24 mouse cellular contexts compared by ENCODE assay signal in genomic region chr9:24051538-24051937, GRCm38 (mm10). TPM values are rescaled to one million over a fixed set of nuclear protein-coding genes. Genes with fewer than 3 reads are reported as not detected.
"Had no signal": no experiment of that assay in that cellular context is flagged by ENCODE, and none has a peak within 500 bp of the region (broad histone marks: within the 10 kb centered on the region; RNA-seq: fewer than 3 reads in every experiment).

No protein-coding gene starts in this region.

- H3K9me3 ChIP-seq: neural tube, embryonic 13.5 days; neural tube, embryonic 15.5 days; stomach, embryonic 15.5 days had no signal

- DNase-seq: retina, postnatal 1 day; right cerebral cortex, adult 18-20 months; right cerebral cortex, postnatal 14 days; right cerebral cortex, postnatal 25 days; right cerebral cortex, postnatal 4 days; spleen, adult 18-20 months; thymus, adult 18-20 months; thymus, adult 2 months; thymus, postnatal 14 days; thymus, postnatal 25 days; thymus, postnatal 36 days; thymus, postnatal 4 days had no signal

- H3K36me3 ChIP-seq: neural tube, embryonic 13.5 days; neural tube, embryonic 15.5 days; stomach, embryonic 15.5 days had no signal

- H3K27ac ChIP-seq: neural tube, embryonic 13.5 days; neural tube, embryonic 15.5 days; stomach, embryonic 15.5 days; stomach, postnatal 0 days had no signal

- H3K9ac ChIP-seq: neural tube, embryonic 13.5 days; neural tube, embryonic 15.5 days; stomach, embryonic 15.5 days had no signal

- H3K4me2 ChIP-seq: neural tube, embryonic 13.5 days; neural tube, embryonic 15.5 days; stomach, embryonic 15.5 days had no signal

- H3K27me3 ChIP-seq: neural tube, embryonic 13.5 days; neural tube, embryonic 15.5 days; stomach, embryonic 15.5 days had no signal

- H3K4me3 ChIP-seq: neural tube, embryonic 13.5 days; neural tube, embryonic 15.5 days; stomach, embryonic 15.5 days had no signal

- H3K4me1 ChIP-seq: neural tube, embryonic 13.5 days; neural tube, embryonic 15.5 days; stomach, embryonic 15.5 days had no signal

RNA-seq across cellular contexts. Expression of gene Npsr1, which starts 46.3 kb away (rescaled TPM):
- total RNA-seq: neutrophil, adult 5-6 weeks had no signal
- polyA plus RNA-seq: neural tube, embryonic 13.5 days; neural tube, embryonic 14.5 days; small intestine, adult 2 months; spleen, adult 2 months; stomach, embryonic 14.5 days; stomach, embryonic 15.5 days; stomach, embryonic 16.5 days; stomach, postnatal 0 days; testis, adult 2 months; urinary bladder, adult 2 months had no signal
